Mouse (Mus musculus): ENCODE results near the gene Ceacam19.

Gene Ceacam19

GRCm38 (mm10) chr7:19840936-19841335 is 46.8 kb downstream of the Ceacam19 start:
- DNase-seq (ENCODE audit: low read depth) = no peak

GRCm38 (mm10) chr7:19840371-19840770 is 47.4 kb downstream of the Ceacam19 start:
- DNase-seq (ENCODE audit: low read depth) = no peak

- DNase-seq (ENCODE audit: low read depth) = no peak
Measured at GRCm38 (mm10) chr7:19836843-19837242, 50.9 kb downstream of the Ceacam19 start.

- DNase-seq (ENCODE audit: low read depth) = no peak
Measured at GRCm38 (mm10) chr7:19834055-19834454, 53.7 kb downstream of the Ceacam19 start.

GRCm38 (mm10) chr7:19831837-19832236 is 55.9 kb downstream of the Ceacam19 start:
- DNase-seq (ENCODE audit: low read depth) = peak; percentile 74

- peak; percentile 96 for DNase-seq (ENCODE audit: low read depth)
Measured at GRCm38 (mm10) chr7:19830682-19831156, 57.0 kb downstream of the Ceacam19 start.

GRCm38 (mm10) chr7:19829694-19830093 is 58.1 kb downstream of the Ceacam19 start:
- no peak for DNase-seq (ENCODE audit: low read depth)

- DNase-seq (ENCODE audit: low read depth) = no peak
Measured at GRCm38 (mm10) chr7:19826756-19827155, 61.0 kb downstream of the Ceacam19 start.
